Mouse (Mus musculus) T-helper 1 cell (primary cell): ENCODE measurements around the gene Bhlhb9.

ENCODE experiments used
- in situ Hi-C: fragments of 300-600 bp; cut with MboI, MseI; formaldehyde crosslinking; loops from one replicate; pipeline ENCODE4 v1.15.1; 2025; ENCODE audit warnings: high pct_unique_total_duplicates

Bhlhb9 gene

DNA sequence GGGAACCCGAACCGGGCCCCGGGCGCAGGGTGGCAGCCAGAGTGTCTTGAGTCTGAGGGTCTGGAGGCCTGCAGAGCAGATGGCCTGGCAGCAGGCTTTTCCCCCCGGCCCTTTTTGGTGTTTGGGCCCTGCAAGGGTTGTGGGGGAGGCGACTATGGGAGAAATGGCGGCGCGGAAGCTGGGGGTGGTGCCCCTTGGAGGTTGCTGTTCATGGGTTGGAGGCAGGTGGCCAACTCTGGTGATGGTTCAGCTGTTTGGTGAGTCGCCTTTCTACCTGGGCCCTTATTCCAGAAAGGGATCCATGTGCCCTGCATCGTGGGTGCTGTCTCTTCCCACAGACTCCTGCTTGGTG lies 88.8 kb downstream of the Bhlhb9 start:
- in situ Hi-C loops, result no loop called here

DNA sequence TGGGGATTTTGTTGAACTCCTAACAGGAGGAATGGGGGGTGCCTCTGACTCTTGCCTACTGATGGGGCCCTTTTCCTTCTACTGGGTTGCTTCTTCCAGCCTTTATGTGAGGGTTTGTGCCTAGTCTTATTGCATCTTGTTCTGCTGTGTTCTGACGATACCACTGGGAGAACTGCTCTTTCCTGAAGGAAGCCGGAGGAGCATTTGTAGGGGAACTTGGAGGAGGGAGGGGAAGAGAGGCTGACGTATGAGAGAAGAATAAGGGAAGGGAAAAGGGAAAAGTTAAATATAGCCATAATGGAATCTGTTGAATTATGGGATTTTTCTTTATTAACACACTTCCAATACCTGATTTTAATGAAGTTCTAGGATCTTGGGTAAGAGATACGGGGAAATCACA lies 119.2 kb downstream of the Bhlhb9 start:
- in situ Hi-C loops, result no loop called here

GRCm38 (mm10) chrX:135917116-135917515 lies 119.7 kb downstream of the Bhlhb9 start:
- in situ Hi-C loops, result no loop called here

GRCm38 (mm10) chrX:135922162-135922561 lies 124.8 kb downstream of the Bhlhb9 start:
- in situ Hi-C loops, result no loop called here

- in situ Hi-C loops, result no loop called here
These were observed 128.5 kb downstream of the Bhlhb9 start for GRCm38 (mm10) chrX:135925911-135926310.

- in situ Hi-C loops, result no loop called here
These were observed 131.2 kb downstream of the Bhlhb9 start for GRCm38 (mm10) chrX:135928588-135928987.

DNA sequence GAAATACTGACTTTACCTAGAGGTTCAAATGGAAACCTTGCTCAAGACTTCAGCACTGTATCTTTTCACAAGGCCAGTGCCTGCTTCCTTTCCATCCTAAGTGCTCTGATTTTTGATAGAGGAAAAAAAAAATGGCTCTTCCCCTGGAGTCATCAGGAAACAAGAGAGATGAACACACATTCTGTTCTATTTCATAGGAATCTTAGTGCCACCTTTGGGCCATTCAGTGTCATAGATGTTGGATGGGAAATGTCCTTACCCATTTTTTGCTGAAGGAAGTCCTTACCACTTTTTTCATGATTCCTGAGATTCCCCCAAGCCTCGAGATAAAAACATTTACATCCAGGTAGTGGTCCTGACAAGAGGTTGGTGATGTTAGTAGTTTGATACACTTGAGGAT lies 139.1 kb downstream of the Bhlhb9 start:
- in situ Hi-C loops, result no loop called here
